Mouse (Mus musculus): ENCODE results near the gene Elavl3. TPM values are rescaled to one million over a fixed set of nuclear protein-coding genes. Genes with fewer than 3 reads are reported as not detected.
"Not testable (repeated sequence)": the region's sequence is repeated elsewhere in the genome, so short reads cannot be mapped to it uniquely, and the experiment has no call there.

Elavl3 gene
- polyA plus RNA-seq, 1 experiment from 2014 or later, result 66.4 TPM

GRCm38 (mm10) chr9:22075778-22076177 lies 24.0 kb upstream of the Elavl3 start:
- H3K27ac ChIP-seq; H3K4me1 ChIP-seq; ATAC-seq; H3K9me3 ChIP-seq (replicated peaks); H3K4me2 ChIP-seq; H3K9ac ChIP-seq; H3K27me3 ChIP-seq; H3K4me3 ChIP-seq: not testable (repeated sequence)
- 89% methylated on average over 5 of the region's 5 CpGs for WGBS
- peaks cover 33% of the 10 kb centered on the region for H3K36me3 ChIP-seq (ENCODE audit: poor library complexity, severe bottlenecking)

GRCm38 (mm10) chr9:22072276-22072675 lies 20.5 kb upstream of the Elavl3 start:
- Histone ChIP-seq H3K4me3 (no peak overlapping the region), H3K27ac (no peak overlapping the region), H3K9ac (no peak overlapping the region), H3K9me3 (replicated peaks) (no peaks in the 10 kb centered on the region), H3K4me1 (peaks cover 17% of the 10 kb centered on the region), H3K4me2 (no peak overlapping the region), H3K36me3 (ENCODE audit: poor library complexity, severe bottlenecking) (peaks cover 48% of the 10 kb centered on the region), H3K27me3 (no peaks in the 10 kb centered on the region)
- ATAC-seq, result no peak
- 95% methylated on average over 4 of the region's 4 CpGs for WGBS

- Histone ChIP-seq H3K36me3 (ENCODE audit: poor library complexity, severe bottlenecking) (peaks cover 46% of the 10 kb centered on the region), H3K4me1 (peaks cover 17% of the 10 kb centered on the region), H3K9me3 (replicated peaks) (no peaks in the 10 kb centered on the region), H3K27me3 (no peaks in the 10 kb centered on the region), H3K9ac (peak within 1 kb of the TSS; percentile 96), H3K4me3 (peak within 1 kb of the TSS; percentile 81), H3K4me2 (peak within 1 kb of the TSS; percentile 68), H3K27ac (peak within 1 kb of the TSS; percentile 95)
- ATAC-seq, result peak; percentile 98
- WGBS, result under 1% methylated on average over 74 of the region's 87 CpGs
These were observed 19.2 kb upstream of the Elavl3 start, which contains the start of the genes Gm49318 and Zfp653 for GRCm38 (mm10) chr9:22070791-22071573. TSS of gene Gm49318 (minus strand) at chr9:22071259. TSS of gene Zfp653 (minus strand) at chr9:22071376.

- ATAC-seq, result no peak; the same call in 1 of the 2 replicates
- 72% methylated on average over 4 of the region's 4 CpGs for WGBS
- peak overlapping the region; percentile 81 for H3K4me3 ChIP-seq
- H3K9me3 ChIP-seq (replicated peaks), result no peaks in the 10 kb centered on the region
- peak overlapping the region; percentile 96 for H3K9ac ChIP-seq
- H3K4me1 ChIP-seq, result peaks cover 17% of the 10 kb centered on the region
- H3K27ac ChIP-seq, result peak overlapping the region; percentile 95; the same call in 1 of the 2 replicates
- H3K27me3 ChIP-seq, result no peaks in the 10 kb centered on the region
- peak overlapping the region; percentile 68 for H3K4me2 ChIP-seq
- H3K36me3 ChIP-seq (ENCODE audit: poor library complexity, severe bottlenecking), result peaks cover 53% of the 10 kb centered on the region
These were observed 18.2 kb upstream of the Elavl3 start for GRCm38 (mm10) chr9:22069881-22070553.

GRCm38 (mm10) chr9:22067195-22067594 lies 15.4 kb upstream of the Elavl3 start:
- Histone ChIP-seq H3K4me2 (no peak overlapping the region), H3K4me1 (peaks cover 17% of the 10 kb centered on the region), H3K27me3 (no peaks in the 10 kb centered on the region), H3K36me3 (ENCODE audit: poor library complexity, severe bottlenecking) (peaks cover 63% of the 10 kb centered on the region), H3K27ac (no peak overlapping the region), H3K9ac (no peak overlapping the region), H3K9me3 (replicated peaks) (no peaks in the 10 kb centered on the region), H3K4me3 (no peak overlapping the region)
- WGBS, result 92% methylated on average over 5 of the region's 5 CpGs
- ATAC-seq, result no peak

- no peaks in the 10 kb centered on the region for H3K27me3 ChIP-seq
- WGBS, result 70% methylated on average over 3 of the region's 3 CpGs
- no peak overlapping the region for H3K4me3 ChIP-seq
- H3K36me3 ChIP-seq (ENCODE audit: poor library complexity, severe bottlenecking), result peaks cover 70% of the 10 kb centered on the region
- no peak overlapping the region for H3K27ac ChIP-seq
- no peak overlapping the region for H3K4me2 ChIP-seq
- no peaks in the 10 kb centered on the region for H3K9me3 ChIP-seq (replicated peaks)
- no peak for ATAC-seq
- no peak overlapping the region for H3K9ac ChIP-seq
- peaks cover 14% of the 10 kb centered on the region for H3K4me1 ChIP-seq
These were observed 14.6 kb upstream of the Elavl3 start for GRCm38 (mm10) chr9:22066433-22066832.

- H3K4me3 ChIP-seq, result no peak overlapping the region
- no peak overlapping the region for H3K9ac ChIP-seq
- no peak overlapping the region for H3K4me2 ChIP-seq
- ATAC-seq, result no peak
- H3K27ac ChIP-seq, result no peak overlapping the region
- no peaks in the 10 kb centered on the region for H3K27me3 ChIP-seq
- peaks cover 76% of the 10 kb centered on the region for H3K36me3 ChIP-seq (ENCODE audit: poor library complexity, severe bottlenecking)
- WGBS, result 97% methylated on average over 11 of the region's 11 CpGs
- no peaks in the 10 kb centered on the region for H3K9me3 ChIP-seq (replicated peaks)
- peaks cover 14% of the 10 kb centered on the region for H3K4me1 ChIP-seq
These were observed 13.8 kb upstream of the Elavl3 start for GRCm38 (mm10) chr9:22065642-22066041.

GRCm38 (mm10) chr9:22064341-22064740 lies 12.5 kb upstream of the Elavl3 start:
- H3K9ac ChIP-seq, result no peak overlapping the region
- H3K27ac ChIP-seq, result no peak overlapping the region
- H3K9me3 ChIP-seq (replicated peaks), result no peaks in the 10 kb centered on the region
- no peak overlapping the region for H3K4me3 ChIP-seq
- H3K36me3 ChIP-seq (ENCODE audit: poor library complexity, severe bottlenecking), result peaks cover 82% of the 10 kb centered on the region
- no peak overlapping the region for H3K4me2 ChIP-seq
- peaks cover under 1% of the 10 kb centered on the region; the same call in 1 of the 2 replicates for H3K4me1 ChIP-seq
- WGBS, result 98% methylated on average over 3 of the region's 3 CpGs
- ATAC-seq, result peak; percentile 41; the same call in 1 of the 2 replicates
- no peaks in the 10 kb centered on the region for H3K27me3 ChIP-seq

- no peak overlapping the region for H3K9ac ChIP-seq
- H3K4me3 ChIP-seq, result no peak overlapping the region
- H3K4me2 ChIP-seq, result no peak overlapping the region
- ATAC-seq, result no peak
- 83% methylated on average over 2 of the region's 2 CpGs for WGBS
- H3K4me1 ChIP-seq, result no peaks in the 10 kb centered on the region
- no peaks in the 10 kb centered on the region for H3K9me3 ChIP-seq (replicated peaks)
- no peaks in the 10 kb centered on the region for H3K27me3 ChIP-seq
- no peak overlapping the region for H3K27ac ChIP-seq
- H3K36me3 ChIP-seq (ENCODE audit: poor library complexity, severe bottlenecking), result peaks cover 86% of the 10 kb centered on the region
These were observed 9.5 kb upstream of the Elavl3 start for GRCm38 (mm10) chr9:22061339-22061738.

- no peaks in the 10 kb centered on the region for H3K9me3 ChIP-seq (replicated peaks)
- peaks cover 4% of the 10 kb centered on the region; the same call in 1 of the 2 replicates for H3K27me3 ChIP-seq
- H3K4me1 ChIP-seq, result peaks cover 6% of the 10 kb centered on the region; the same call in 1 of the 2 replicates
- no peak overlapping the region for H3K27ac ChIP-seq
- no peak overlapping the region for H3K4me2 ChIP-seq
- H3K36me3 ChIP-seq (ENCODE audit: poor library complexity, severe bottlenecking), result peaks cover 54% of the 10 kb centered on the region
- H3K4me3 ChIP-seq, result no peak overlapping the region
- WGBS, result 92% methylated on average over 9 of the region's 9 CpGs
- ATAC-seq, result no peak
- H3K9ac ChIP-seq, result no peak overlapping the region
These were observed 6.2 kb upstream of the Elavl3 start for GRCm38 (mm10) chr9:22058011-22058424.

- H3K9me3 ChIP-seq (replicated peaks), result no peaks in the 10 kb centered on the region
- H3K4me2 ChIP-seq, result no peak overlapping the region
- no peak overlapping the region for H3K27ac ChIP-seq
- H3K9ac ChIP-seq, result no peak overlapping the region
- ATAC-seq, result no peak
- peaks cover 9% of the 10 kb centered on the region; the same call in 1 of the 2 replicates for H3K4me1 ChIP-seq
- peaks cover 44% of the 10 kb centered on the region for H3K36me3 ChIP-seq (ENCODE audit: poor library complexity, severe bottlenecking)
- H3K27me3 ChIP-seq, result peaks cover 4% of the 10 kb centered on the region; the same call in 1 of the 2 replicates
- WGBS, result 89% methylated on average over 9 of the region's 9 CpGs
- H3K4me3 ChIP-seq, result no peak overlapping the region
These were observed 5.3 kb upstream of the Elavl3 start for GRCm38 (mm10) chr9:22057031-22057517.
